ENCODE assay signal across 9 mouse cellular contexts in genomic region chr4:132351401-132351800, GRCm38 (mm10). TPM values are rescaled to one million over a fixed set of nuclear protein-coding genes. Genes with fewer than 3 reads are reported as not detected.
DNase-seq lines count a peak whose midpoint lies in the region; ATAC-seq and TF ChIP-seq lines count a peak whose summit lies in the region.
"Had no signal": no experiment of that assay in that cellular context is flagged by ENCODE, and none has a peak within 500 bp of the region (broad histone marks: within the 10 kb centered on the region; RNA-seq: fewer than 3 reads in every experiment).

No protein-coding gene starts in this region.

- peaks cover 8% of the 10 kb centered on the region; the same call in 1 of the 2 replicates for H3K4me1 ChIP-seq in lung, postnatal 0 days (ENCODE audit: insufficient read depth, low read depth, low read length)
- no peaks in the 10 kb centered on the region; the same call in 1 of the 2 replicates for H3K4me1 ChIP-seq in lung, adult 2 months (ENCODE audit: control insufficient read depth, insufficient read depth, low read length)
- peaks cover 15% of the 10 kb centered on the region; the same call in 1 of the 2 replicates for H3K4me1 ChIP-seq in embryonic facial prominence, embryonic 12.5 days
- H3K4me1 ChIP-seq in intestine, embryonic 14.5 days (replicated peaks; ENCODE audit: control insufficient read depth, insufficient read depth, low read length), result peaks cover 8% of the 10 kb centered on the region; the same call in 1 of the 2 replicates
- peaks cover 26% of the 10 kb centered on the region for H3K4me1 ChIP-seq in neural tube, embryonic 15.5 days

- 8% methylated on average over 1 of the region's 1 CpGs for WGBS in lung, postnatal 0 days
- WGBS in lung, adult 2 months, result 19% methylated on average over 1 of the region's 1 CpGs
- 19% methylated on average over 1 of the region's 1 CpGs for WGBS in embryonic facial prominence, embryonic 12.5 days
- WGBS in intestine, embryonic 14.5 days, result 50% methylated on average over 1 of the region's 1 CpGs
- 32% methylated on average over 1 of the region's 1 CpGs for WGBS in neural tube, embryonic 15.5 days

- H3K36me3 ChIP-seq in lung, postnatal 0 days (ENCODE audit: insufficient read depth, low read length), result no peaks in the 10 kb centered on the region
- H3K36me3 ChIP-seq in embryonic facial prominence, embryonic 12.5 days, result peaks cover 5% of the 10 kb centered on the region; the same call in 1 of the 2 replicates
- peaks cover 12% of the 10 kb centered on the region for H3K36me3 ChIP-seq in intestine, embryonic 14.5 days (ENCODE audit: control insufficient read depth, insufficient read depth, low read length)
- H3K36me3 ChIP-seq in neural tube, embryonic 15.5 days, result peaks cover 3% of the 10 kb centered on the region; the same call in 1 of the 2 replicates

- no peak overlapping the region for H3K27ac ChIP-seq in lung, postnatal 0 days (ENCODE audit: low read length)
- H3K27ac ChIP-seq in embryonic facial prominence, embryonic 12.5 days, result peak overlapping the region; percentile 20; the same call in 1 of the 2 replicates
- no peak overlapping the region for H3K27ac ChIP-seq in intestine, embryonic 14.5 days (ENCODE audit: low read depth)
- no peak overlapping the region for H3K27ac ChIP-seq in neural tube, embryonic 15.5 days (replicated peaks)

- 0 out of 2 replicates have a peak overlapping the region, but pooled peaks have one; percentile 74 for H3K4me2 ChIP-seq in lung, postnatal 0 days (replicated peaks; ENCODE audit: low read depth, low read length)
- H3K4me2 ChIP-seq in embryonic facial prominence, embryonic 12.5 days (replicated peaks), result peak overlapping the region; percentile 88
- peak overlapping the region; percentile 77 for H3K4me2 ChIP-seq in intestine, embryonic 14.5 days (ENCODE audit: low read length)
- H3K4me2 ChIP-seq in neural tube, embryonic 15.5 days, result peak overlapping the region; percentile 90

- no peak overlapping the region for H3K4me3 ChIP-seq in lung, postnatal 0 days (ENCODE audit: low read depth, low read length)
- H3K4me3 ChIP-seq in lung, adult 2 months (replicated peaks; ENCODE audit: extremely low read depth, low read depth, low read length), result no peak overlapping the region
- H3K4me3 ChIP-seq in embryonic facial prominence, embryonic 12.5 days, result 0 out of 2 replicates have a peak overlapping the region, but pooled peaks have one; percentile 76
- peak overlapping the region; percentile 74 for H3K4me3 ChIP-seq in intestine, embryonic 14.5 days (ENCODE audit: low read depth, low read length)
- no peak overlapping the region for H3K4me3 ChIP-seq in neural tube, embryonic 15.5 days (replicated peaks)

- no peaks in the 10 kb centered on the region for H3K27me3 ChIP-seq in lung, postnatal 0 days (replicated peaks; ENCODE audit: insufficient read depth, low read length)
- no peaks in the 10 kb centered on the region for H3K27me3 ChIP-seq in embryonic facial prominence, embryonic 12.5 days
- H3K27me3 ChIP-seq in intestine, embryonic 14.5 days (replicated peaks; ENCODE audit: control insufficient read depth, insufficient read depth, low read length), result no peaks in the 10 kb centered on the region
- no peaks in the 10 kb centered on the region for H3K27me3 ChIP-seq in neural tube, embryonic 15.5 days (replicated peaks)

- DNase-seq in lung, postnatal 0 days (ENCODE audit: low spot score), result no peak
- DNase-seq in lung, adult 2 months, result no peak
- DNase-seq in intestine, embryonic 14.5 days (ENCODE audit: low spot score), result no peak
- DNase-seq in cerebellum, postnatal 25 days, result no peak
- no peak for DNase-seq in adrenal gland, postnatal 4 days (ENCODE audit: low spot score in 2 of 2)
- DNase-seq: kidney, adult 8-10 months; spleen, adult 18-20 months had no signal

- H3K9ac ChIP-seq in lung, postnatal 0 days (replicated peaks; ENCODE audit: low read depth), result no peak overlapping the region
- peak overlapping the region; percentile 2; the same call in 1 of the 2 replicates for H3K9ac ChIP-seq in embryonic facial prominence, embryonic 12.5 days
- H3K9ac ChIP-seq in intestine, embryonic 14.5 days (ENCODE audit: low read length), result no peak overlapping the region
- H3K9ac ChIP-seq in neural tube, embryonic 15.5 days (replicated peaks), result no peak overlapping the region

- TF ChIP-seq EP300 in lung, postnatal 0 days (IDR thresholded peaks at IDR 0.05), result no peak

- no peak for TF ChIP-seq POLR2A in lung, adult 2 months (IDR thresholded peaks at IDR 0.05; ENCODE audit: borderline replicate concordance, extremely low read depth, low read depth, low read length)

- ATAC-seq in lung, postnatal 0 days, result no peak
- no peak for ATAC-seq in embryonic facial prominence, embryonic 12.5 days (ENCODE audit: insufficient number of reproducible peaks, insufficient read depth, low FRiP score, low TSS enrichment)
- no peak for ATAC-seq in intestine, embryonic 14.5 days (replicated peaks; ENCODE audit: low FRiP score, low TSS enrichment, low read depth)
- ATAC-seq in neural tube, embryonic 15.5 days (ENCODE audit: low FRiP score), result no peak

- H3K9me3 ChIP-seq in lung, postnatal 0 days (ENCODE audit: low read length), result no peaks in the 10 kb centered on the region
- no peaks in the 10 kb centered on the region for H3K9me3 ChIP-seq in embryonic facial prominence, embryonic 12.5 days
- H3K9me3 ChIP-seq in intestine, embryonic 14.5 days (ENCODE audit: control insufficient read depth, low read length), result no peaks in the 10 kb centered on the region
- no peaks in the 10 kb centered on the region for H3K9me3 ChIP-seq in neural tube, embryonic 15.5 days (replicated peaks)

- TF ChIP-seq CTCF in lung, postnatal 0 days (IDR thresholded peaks at IDR 0.05), result no peak
- TF ChIP-seq CTCF in lung, adult 2 months (IDR thresholded peaks at IDR 0.05; ENCODE audit: insufficient read depth, low read length), result no peak

RNA-seq across cellular contexts. Expression of gene Rcc1, which starts 2.0 kb away (rescaled TPM):
- 14.3 and 14.7 TPM in 2 replicates for polyA plus RNA-seq in lung, postnatal 0 days (2015; fragmentation: Nextera tagmentation; extraction: Ambion mirVana)
- polyA plus RNA-seq in lung, adult 2 months (2012; rRNA removed), result 3.9 and 5.3 TPM in 2 replicates
- polyA plus RNA-seq in embryonic facial prominence, embryonic 12.5 days (2016; fragmentation: Nextera tagmentation; extraction: Ambion mirVana), result 86.3 and 88.2 TPM in 2 replicates
- polyA plus RNA-seq in intestine, embryonic 14.5 days (2014; fragmentation: Nextera tagmentation; extraction: Ambion mirVana), result 65.7 and 66.6 TPM in 2 replicates
- polyA plus RNA-seq in neural tube, embryonic 15.5 days (2015; fragmentation: Nextera tagmentation; extraction: Ambion mirVana), result 28.2 and 45.5 TPM in 2 replicates
- 10 to 100 TPM; 29.9 to 34.2 TPM for total RNA-seq in adrenal gland, postnatal 4 days (2021)

RNA-seq across cellular contexts. Expression of gene Trnau1ap, which starts 22.1 kb away (rescaled TPM):
- polyA plus RNA-seq in lung, postnatal 0 days (2015; fragmentation: Nextera tagmentation; extraction: Ambion mirVana), result 49.8 and 52.9 TPM in 2 replicates
- 16.4 and 17.8 TPM in 2 replicates for polyA plus RNA-seq in lung, adult 2 months (2012; rRNA removed)
- 80.1 and 80.5 TPM in 2 replicates for polyA plus RNA-seq in embryonic facial prominence, embryonic 12.5 days (2016; fragmentation: Nextera tagmentation; extraction: Ambion mirVana)
- polyA plus RNA-seq in intestine, embryonic 14.5 days (2014; fragmentation: Nextera tagmentation; extraction: Ambion mirVana), result 72.8 and 75.4 TPM in 2 replicates
- polyA plus RNA-seq in neural tube, embryonic 15.5 days (2015; fragmentation: Nextera tagmentation; extraction: Ambion mirVana), result 69.9 and 70.3 TPM in 2 replicates
- total RNA-seq in adrenal gland, postnatal 4 days (2021), result 10 to 100 TPM; 40.3 to 45.8 TPM

RNA-seq across cellular contexts. Expression of gene Rab42, which starts 48.2 kb away (rescaled TPM):
- polyA plus RNA-seq in lung, postnatal 0 days (2015; fragmentation: Nextera tagmentation; extraction: Ambion mirVana), result 2.3 and 3.1 TPM in 2 replicates
- polyA plus RNA-seq in lung, adult 2 months (2012; rRNA removed), result 1.9 and 2.0 TPM in 2 replicates
- 1.4 and 1.8 TPM in 2 replicates for polyA plus RNA-seq in embryonic facial prominence, embryonic 12.5 days (2016; fragmentation: Nextera tagmentation; extraction: Ambion mirVana)
- polyA plus RNA-seq in intestine, embryonic 14.5 days (2014; fragmentation: Nextera tagmentation; extraction: Ambion mirVana), result 1.6 and 1.7 TPM in 2 replicates
- 3.4 and 3.5 TPM in 2 replicates for polyA plus RNA-seq in neural tube, embryonic 15.5 days (2015; fragmentation: Nextera tagmentation; extraction: Ambion mirVana)
- total RNA-seq in adrenal gland, postnatal 4 days (2021), result 1 to 10 TPM; 4.3 to 6.6 TPM

Comparison
In these comparisons a context has a peak if more than half of its experiments do, and no peak if none do; other contexts are left out.
1. H3K4me3 ChIP-seq: peak in embryonic facial prominence, embryonic 12.5 days (single experiment) and intestine, embryonic 14.5 days (single experiment); none in lung, postnatal 0 days (single experiment), lung, adult 2 months (single experiment) and neural tube, embryonic 15.5 days (single experiment).
2. Peak in every context shown above with its lines, with median percentiles within 50 percentile points of each other: H3K4me2 ChIP-seq.